Mouse (Mus musculus) olfactory bulb, adult 2 months (tissue): Measurements from ENCODE around the gene Fam171a2. TPM values are rescaled to one million over a fixed set of nuclear protein-coding genes. Genes with fewer than 3 reads are reported as not detected.

Experiments used
- H3K27ac ChIP-seq: fragments of 200-500 bp; 2 replicates; pipeline ENCODE4 v1.5.1; 2012; ENCODE audit warnings: low read depth, low read length; ENCODE audit not compliant: insufficient read depth
- H3K4me1 ChIP-seq: fragments of 200-500 bp; 2 replicates; pipeline ENCODE4 v1.6.1; 2012; ENCODE audit warnings: low read length; ENCODE audit not compliant: control insufficient read depth, insufficient read depth
- H3K4me3 ChIP-seq: fragments of 200-500 bp; 2 replicates; pipeline ENCODE4 v1.5.1; 2012; ENCODE audit warnings: mild to moderate bottlenecking, low read depth, low read length, moderate library complexity; ENCODE audit not compliant: insufficient read depth
- CTCF ChIP-seq: fragments of 200-500 bp; IDR thresholded peaks from 2 replicates; pipeline ENCODE4 v1.5.1; 2012; ENCODE audit warnings: low read depth, mild to moderate bottlenecking, low read length, moderate library complexity; ENCODE audit not compliant: insufficient read depth
- POLR2A ChIP-seq: fragments of 200-500 bp; IDR thresholded peaks from 2 replicates; pipeline ENCODE4 v1.6.1; 2012; ENCODE audit warnings: mild to moderate bottlenecking, low read depth, low read length, moderate library complexity; ENCODE audit not compliant: insufficient read depth
- whole genome bisulfite sequencing: fragments of 180-500 bp; shearing (Covaris S2); methylation state at CpG from one replicate; pipeline ENCODE4 v1.1.7; 2018; 5-methylcytosine and 5-hydroxymethylcytosine counted together
- polyA plus RNA-seq: library from polyadenylated mRNA; stranded (reverse); fragments of >200 nt; gene quantifications from 2 replicates; pipeline ENCODE4 v1.2.4, GENCODE M21; 2012; ENCODE audit warnings: low replicate concordance; ENCODE audit not compliant: missing spikeins, insufficient read depth, insufficient read length

The Fam171a2 gene
- polyA plus RNA-seq, 1 experiment: not detected

- 41% methylated on average over 12 of the region's 12 CpGs for WGBS
These were observed 46.9 kb downstream of the Fam171a2 start for GRCm38 (mm10) chr11:102400513-102401084.

GRCm38 (mm10) chr11:102399610-102400072 is 47.8 kb downstream of the Fam171a2 start:
- 14% methylated on average over 34 of the region's 34 CpGs for WGBS
- Histone ChIP-seq H3K27ac (no peak overlapping the region), H3K4me3 (no peak overlapping the region), H3K4me1 (peaks cover 53% of the 10 kb centered on the region)
- TF ChIP-seq CTCF (no peak), POLR2A (no peak)

More at GRCm38 (mm10) chr11:102400513-102401084, 46.9 kb downstream of the Fam171a2 start:
- H3K4me3 ChIP-seq: no peak overlapping the region
- no peak for TF ChIP-seq CTCF
- TF ChIP-seq POLR2A: no peak
- peak overlapping the region; percentile 7; the same call in 1 of the 2 replicates for H3K27ac ChIP-seq
- peaks cover 53% of the 10 kb centered on the region for H3K4me1 ChIP-seq

- no peak for TF ChIP-seq POLR2A
- TF ChIP-seq CTCF: no peak
- Histone ChIP-seq H3K4me3 (no peak overlapping the region), H3K27ac (no peak overlapping the region), H3K4me1 (peaks cover 51% of the 10 kb centered on the region)
- WGBS: 42% methylated on average over 15 of the region's 15 CpGs
These were observed 48.4 kb downstream of the Fam171a2 start for GRCm38 (mm10) chr11:102399107-102399506.

- H3K4me1 ChIP-seq: peaks cover 51% of the 10 kb centered on the region
- TF ChIP-seq POLR2A: no peak
- no peak for TF ChIP-seq CTCF
- WGBS: 65% methylated on average over 20 of the region's 20 CpGs
- H3K4me3 ChIP-seq: no peak overlapping the region
- no peak overlapping the region for H3K27ac ChIP-seq
These were observed 49.3 kb downstream of the Fam171a2 start for GRCm38 (mm10) chr11:102398007-102398825.

- peak overlapping the region; percentile 29; the same call in 1 of the 2 replicates for H3K27ac ChIP-seq
- H3K4me1 ChIP-seq: peaks cover 53% of the 10 kb centered on the region
- peak overlapping the region; percentile 26 for H3K4me3 ChIP-seq
- WGBS: 28% methylated on average over 7 of the region's 7 CpGs
- TF ChIP-seq POLR2A: no peak
- no peak for TF ChIP-seq CTCF
These were observed 50.8 kb downstream of the Fam171a2 start for GRCm38 (mm10) chr11:102396671-102397141.

GRCm38 (mm10) chr11:102396263-102396662 is 51.2 kb downstream of the Fam171a2 start:
- peaks cover 53% of the 10 kb centered on the region for H3K4me1 ChIP-seq
- H3K4me3 ChIP-seq: peak overlapping the region; percentile 26
- TF ChIP-seq CTCF (no peak), POLR2A (no peak)
- WGBS: 34% methylated on average over 6 of the region's 6 CpGs
- H3K27ac ChIP-seq: peak overlapping the region; percentile 29; the same call in 1 of the 2 replicates

GRCm38 (mm10) chr11:102395250-102395649 is 52.2 kb downstream of the Fam171a2 start:
- TF ChIP-seq CTCF (no peak), POLR2A (no peak)
- Histone ChIP-seq H3K4me1 (peaks cover 47% of the 10 kb centered on the region), H3K27ac (peak overlapping the region; percentile 95), H3K4me3 (peak overlapping the region; percentile 88)
- WGBS: 3% methylated on average over 5 of the region's 5 CpGs

- H3K4me1 ChIP-seq: peaks cover 41% of the 10 kb centered on the region
- 28% methylated on average over 9 of the region's 9 CpGs for WGBS
- TF ChIP-seq POLR2A (no peak), CTCF (no peak)
- H3K27ac ChIP-seq: peak overlapping the region; percentile 95
- peak overlapping the region; percentile 88 for H3K4me3 ChIP-seq
These were observed 52.9 kb downstream of the Fam171a2 start for GRCm38 (mm10) chr11:102394421-102395124.
